Mouse (Mus musculus): Measurements from ENCODE around the gene Tmc6.
"Not testable (repeated sequence)": the region's sequence is repeated elsewhere in the genome, so short reads cannot be mapped to it uniquely, and the experiment has no call there.

Gene Tmc6

GRCm38 (mm10) chr11:117781993-117782704 is at the start of gene Tmc6, which contains the start of gene Tmc8:
Gene Tmc6, minus strand, starts transcription at chr11:117782198.
Gene Tmc8, plus strand, starts transcription at chr11:117782076.
- no peak for DNase-seq (ENCODE audit: low spot score in 2 of 2)

- no peak for DNase-seq (ENCODE audit: low spot score in 2 of 2)
Observed at GRCm38 (mm10) chr11:117830401-117830800, 48.4 kb upstream of the Tmc6 start.

DNA sequence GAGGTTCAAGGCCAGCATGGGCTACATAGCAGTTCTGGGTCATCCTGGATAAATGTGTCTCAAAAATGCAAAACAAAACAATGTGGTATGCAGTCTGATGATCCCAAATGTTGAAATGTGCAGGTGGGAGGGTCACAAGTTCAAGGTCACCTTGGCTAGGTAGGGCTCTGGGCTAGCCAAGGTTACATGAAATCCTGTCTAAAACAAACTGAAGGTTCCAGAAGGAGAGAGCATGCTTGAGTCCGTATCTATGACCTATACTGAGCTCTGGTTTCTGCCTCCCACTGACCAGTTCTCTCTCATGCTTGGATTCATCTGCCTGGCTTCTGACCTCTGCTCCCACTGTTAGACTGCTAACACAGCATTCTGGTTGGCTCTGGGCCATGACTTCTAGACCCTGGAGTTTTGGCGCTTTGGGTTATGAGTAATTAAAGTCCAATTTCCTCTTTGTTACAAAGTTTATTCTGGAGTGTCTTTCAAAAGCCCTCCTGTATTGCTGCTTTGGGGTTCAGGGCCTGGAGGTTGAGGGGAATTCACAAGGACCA is 47.7 kb upstream of the Tmc6 start:
- DNase-seq (ENCODE audit: low spot score in 2 of 2): no peak

- no peak for DNase-seq (ENCODE audit: low spot score in 2 of 2)
Observed at GRCm38 (mm10) chr11:117828888-117829604, 47.0 kb upstream of the Tmc6 start.

DNA sequence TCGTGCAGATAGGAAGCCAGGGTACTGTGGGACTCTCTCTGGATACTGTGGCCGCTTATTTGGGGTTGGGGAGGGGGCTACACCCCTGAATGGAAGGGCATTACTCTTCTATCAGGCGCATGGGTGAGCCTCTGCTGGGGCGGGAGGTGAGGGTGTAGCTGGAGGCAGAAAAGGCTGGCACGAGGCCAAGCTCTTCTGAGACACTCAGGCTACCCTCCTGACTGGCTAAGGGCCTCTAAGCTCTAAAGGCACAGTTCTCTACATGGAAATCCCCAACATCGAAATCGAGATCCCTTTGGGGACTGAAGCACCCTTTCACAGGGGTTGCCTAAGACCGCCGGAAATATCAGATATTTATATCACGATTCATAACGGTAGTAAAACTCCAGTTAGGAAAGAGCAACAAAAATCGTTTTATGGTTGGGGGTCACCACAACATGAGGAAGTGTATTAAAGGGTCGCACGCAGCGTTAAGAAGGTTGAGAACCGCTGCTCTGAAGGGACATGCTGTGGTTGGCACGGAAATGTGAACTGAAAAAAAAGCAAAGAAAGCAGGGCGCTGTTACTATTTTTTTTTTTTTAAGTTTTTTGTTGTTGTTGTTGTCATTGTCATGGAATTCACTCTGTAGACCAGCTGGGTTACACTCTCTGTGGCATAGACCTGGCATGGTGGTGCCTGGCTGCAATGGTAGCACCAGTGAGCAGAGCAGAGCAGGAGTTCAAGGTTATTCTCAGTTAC is 46.3 kb upstream of the Tmc6 start:
- DNase-seq (ENCODE audit: low spot score in 2 of 2): no peak

GRCm38 (mm10) chr11:117827386-117827785 is 45.4 kb upstream of the Tmc6 start:
- no peak for DNase-seq (ENCODE audit: low spot score in 2 of 2)

DNA sequence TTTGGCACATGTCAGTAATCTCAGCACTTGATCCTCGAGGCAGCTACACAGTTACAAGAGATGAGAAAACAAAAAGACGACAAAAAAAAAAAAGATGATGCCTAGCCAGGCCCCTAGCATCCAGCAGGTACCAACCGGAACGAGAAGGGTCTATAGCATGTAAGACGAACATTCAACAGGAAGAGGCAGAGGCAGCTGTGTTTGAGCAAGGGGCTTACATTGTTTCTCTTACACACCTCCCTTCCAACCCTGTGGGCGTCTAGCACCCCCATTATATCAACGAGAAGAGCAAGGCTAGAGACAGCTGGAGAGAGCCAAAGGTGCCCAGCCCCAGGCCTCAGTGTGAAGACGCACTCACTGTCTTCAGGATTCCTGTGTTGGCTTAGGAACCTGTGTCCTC is 44.9 kb upstream of the Tmc6 start:
- no peak for DNase-seq (ENCODE audit: low spot score in 2 of 2)

- DNase-seq (ENCODE audit: low spot score in 2 of 2): no peak
Observed at GRCm38 (mm10) chr11:117826164-117826563, 44.2 kb upstream of the Tmc6 start.

GRCm38 (mm10) chr11:117825333-117826101 is 43.5 kb upstream of the Tmc6 start, which contains the start of the genes Afmid and Tk1:
Gene Afmid, plus strand, starts transcription at chr11:117825924.
Gene Tk1, minus strand, starts transcription at chr11:117826092.
- peak; percentile 58 to 66 for DNase-seq (ENCODE audit: low spot score in 2 of 2)

DNA sequence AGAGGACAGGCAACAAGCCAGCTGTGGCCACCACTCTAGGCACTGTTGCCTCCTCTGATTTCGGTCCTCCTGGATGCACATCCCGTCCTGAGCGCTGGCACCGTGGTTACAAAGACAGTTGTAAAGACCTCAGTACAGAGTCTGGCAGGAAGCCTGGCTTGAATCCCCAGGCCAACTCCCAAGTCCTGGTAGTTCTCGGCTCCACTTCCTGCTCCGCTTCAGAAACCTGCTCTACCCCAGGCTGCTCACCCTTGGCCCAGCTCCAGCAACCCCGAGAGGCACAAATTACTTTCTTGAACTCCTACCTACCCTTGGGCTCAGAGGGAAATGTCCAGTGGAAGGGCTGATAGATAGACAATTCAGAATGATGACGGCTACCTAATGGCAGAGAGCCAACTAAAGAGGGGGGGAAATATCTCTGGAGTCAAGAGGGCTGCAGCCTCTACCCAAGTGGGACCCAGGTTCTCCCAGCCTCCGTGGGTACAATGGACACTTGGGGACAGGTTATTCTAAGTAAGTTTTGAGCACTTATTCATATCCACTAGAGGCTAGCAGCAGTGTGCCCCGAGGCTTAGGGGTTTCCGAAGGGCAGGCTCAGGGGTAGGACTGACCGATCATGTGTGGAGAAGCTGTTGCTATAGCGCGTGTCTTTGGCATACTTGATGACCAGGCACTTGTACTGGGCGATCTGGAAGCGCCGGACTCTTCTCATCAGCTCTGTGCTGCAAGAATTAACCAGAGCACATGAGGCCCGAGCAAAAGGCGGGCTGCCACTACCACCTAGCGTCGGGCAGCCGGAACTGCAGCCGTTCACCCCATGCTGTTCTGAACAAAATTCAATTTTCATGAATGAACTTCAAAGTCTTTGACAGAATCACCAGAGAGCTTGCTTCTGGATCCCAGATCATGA is 42.3 kb upstream of the Tmc6 start:
- DNase-seq (ENCODE audit: low spot score in 2 of 2): peak; percentile 67 to 78

DNA sequence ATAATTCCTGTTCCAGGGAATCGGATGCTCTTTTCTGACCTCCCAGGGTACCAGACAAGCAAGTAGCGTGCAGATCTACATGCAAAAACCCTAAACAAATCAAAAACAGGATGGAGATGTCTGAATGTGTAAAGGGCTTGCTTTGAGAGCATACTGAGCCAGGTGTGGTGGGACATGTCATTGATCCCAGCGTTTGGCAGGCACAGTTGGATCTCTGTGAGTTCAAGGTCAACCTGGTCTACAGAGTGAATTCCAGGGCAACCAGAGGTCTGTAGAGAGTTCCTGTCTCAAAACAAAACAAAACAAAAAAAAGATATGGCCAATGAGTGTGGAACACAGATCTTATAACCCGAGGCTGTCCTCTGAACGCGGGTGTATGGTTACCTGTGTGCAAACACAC is 41.4 kb upstream of the Tmc6 start:
- DNase-seq (ENCODE audit: low spot score in 2 of 2): no peak

DNA sequence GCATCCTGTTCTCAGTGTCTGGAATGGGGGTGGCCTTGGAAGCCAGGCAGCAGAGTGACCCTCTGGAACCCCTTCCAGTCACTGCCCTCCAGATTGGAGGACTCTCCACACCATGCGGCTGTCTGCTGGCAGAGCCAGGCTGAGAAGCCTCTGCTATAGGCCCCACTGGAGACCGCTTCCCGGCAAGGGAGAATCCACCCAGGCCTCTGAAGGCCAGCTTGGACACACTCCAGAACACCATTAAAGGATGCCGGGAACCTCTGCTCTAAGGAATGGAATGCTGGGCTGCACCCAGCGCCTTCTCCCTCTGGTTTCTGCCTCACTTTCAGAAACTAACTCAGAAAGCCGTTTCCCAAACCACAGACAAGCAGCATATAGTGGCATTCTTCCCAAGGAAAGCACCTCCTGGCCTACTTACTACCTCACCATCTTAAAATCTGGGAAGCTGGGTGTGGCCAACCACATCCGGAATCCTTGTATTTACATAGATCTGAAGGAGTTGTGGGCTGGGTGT is 40.8 kb upstream of the Tmc6 start:
- DNase-seq (ENCODE audit: low spot score in 2 of 2): no peak

DNA sequence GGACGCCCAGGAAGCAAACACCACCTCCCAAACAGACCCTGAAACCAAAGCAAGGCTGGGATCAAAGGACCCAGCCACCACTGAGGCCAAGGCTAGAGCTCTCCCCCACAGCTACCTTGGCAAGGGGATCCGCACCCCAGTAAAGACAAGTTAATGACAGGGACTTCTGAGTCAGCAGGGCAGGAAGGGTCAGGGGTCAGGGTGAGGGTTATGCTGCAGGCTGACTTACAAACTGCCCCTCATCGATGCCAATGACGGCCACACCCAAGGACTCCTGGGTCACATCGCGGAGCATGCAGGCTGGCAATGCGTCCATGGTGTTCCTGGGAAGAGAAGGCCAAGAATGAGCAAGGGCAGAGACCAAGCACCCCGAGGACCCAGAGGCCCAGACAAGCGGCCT is 39.9 kb upstream of the Tmc6 start:
- no peak for DNase-seq (ENCODE audit: low spot score in 2 of 2)

GRCm38 (mm10) chr11:117820173-117820572 is 38.2 kb upstream of the Tmc6 start:
- DNase-seq (ENCODE audit: low spot score in 2 of 2): no peak

DNA sequence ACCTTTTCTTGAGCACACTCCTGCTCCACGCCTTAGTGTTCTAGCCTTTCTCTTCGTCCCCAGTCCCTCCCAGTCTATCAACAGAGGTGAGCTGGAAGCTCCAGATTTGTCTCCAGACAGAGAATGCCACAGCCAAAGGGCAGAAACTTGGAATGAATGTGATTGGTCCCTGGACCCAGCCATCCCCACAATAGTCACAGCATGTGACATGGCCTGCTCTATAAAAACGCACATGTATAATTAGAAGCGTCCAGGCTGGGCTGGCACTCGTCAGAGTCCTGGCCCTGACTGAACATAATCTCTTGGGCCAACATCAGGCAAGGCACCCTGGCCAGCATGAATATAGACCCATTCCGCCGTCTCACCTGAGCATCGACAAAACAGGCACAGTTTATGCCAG is 37.1 kb upstream of the Tmc6 start:
- DNase-seq (ENCODE audit: low spot score in 2 of 2): no peak

DNA sequence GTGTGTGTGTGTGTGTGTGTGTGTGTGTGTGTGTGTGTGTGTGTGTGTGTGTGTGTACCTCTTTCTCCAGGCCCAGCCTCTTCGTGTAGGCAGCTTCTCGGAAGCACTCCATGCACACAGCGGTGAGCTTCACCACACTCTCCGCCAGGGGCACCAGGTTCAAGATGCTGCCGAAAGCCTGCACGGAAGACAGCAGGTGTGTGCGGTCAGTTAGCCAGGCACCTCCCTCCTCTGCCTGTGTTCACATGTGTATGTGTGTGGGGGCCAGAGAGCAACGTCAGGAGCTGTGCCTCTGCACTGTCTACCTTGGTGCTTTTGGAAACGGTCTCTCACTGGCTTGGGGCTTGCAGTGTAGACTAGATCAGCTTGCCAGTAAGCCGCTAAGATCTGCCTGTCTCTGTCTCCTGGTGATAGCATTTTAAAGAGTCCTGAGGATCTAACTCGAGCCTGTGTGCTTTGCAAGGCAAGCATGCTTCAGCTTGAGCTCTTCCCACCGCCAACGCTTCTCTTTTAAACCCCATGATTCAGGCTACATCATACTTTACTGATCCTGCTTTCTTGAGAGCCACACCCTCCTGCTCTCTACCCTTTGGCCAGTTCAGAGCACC is 34.5 kb upstream of the Tmc6 start:
- no peak for DNase-seq (ENCODE audit: low spot score in 2 of 2)

- DNase-seq (ENCODE audit: low spot score in 2 of 2): not testable (repeated sequence)
Observed at GRCm38 (mm10) chr11:117815850-117816249, 33.9 kb upstream of the Tmc6 start.

GRCm38 (mm10) chr11:117814704-117815366 is 32.8 kb upstream of the Tmc6 start:
- no peak for DNase-seq (ENCODE audit: low spot score in 2 of 2)

GRCm38 (mm10) chr11:117813867-117814266 is 31.9 kb upstream of the Tmc6 start:
- no peak for DNase-seq (ENCODE audit: low spot score in 2 of 2)

All from urinary bladder, adult 18-20 months (tissue).